Mouse (Mus musculus) layer of hippocampus, postnatal 14 days (tissue): ENCODE measurements at regions not wholly inside any gene's neighbourhood (a gene's known extent, or its start where the extent isn't known, plus 50 kb on each side); places are given as distances from the start of the nearest gene placed in this dataset.

Source experiments
- DNase-seq, 2 experiments: peaks; one replicate each; pipeline ENCODE4 v3.0.0; 2021 to 2022; ENCODE audit warnings: low spot score in 2 of 2, mixed read lengths in 1 of 2

DNA sequence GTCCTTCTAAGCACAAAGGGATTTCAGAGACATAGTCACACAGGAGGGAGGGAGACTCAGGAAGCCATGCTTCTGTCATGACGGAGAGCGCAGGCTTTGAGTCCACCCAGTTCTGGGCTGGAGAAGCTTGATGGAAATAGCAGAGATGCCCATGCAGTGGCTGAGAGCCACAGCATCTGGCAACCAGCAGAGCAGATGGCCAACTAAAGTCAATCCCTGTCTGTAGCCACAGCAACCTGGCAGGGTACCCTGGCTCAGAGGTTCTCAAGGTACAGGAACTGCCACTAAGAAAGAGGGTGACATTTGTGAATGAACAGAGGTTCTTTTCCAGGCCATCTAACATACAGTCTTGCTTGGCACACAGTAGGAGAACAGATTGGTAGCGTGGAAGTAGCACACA is 61.7 kb upstream of the Syt13 start:
- peak in 1 of 2 experiments; percentile 29 for DNase-seq

DNA sequence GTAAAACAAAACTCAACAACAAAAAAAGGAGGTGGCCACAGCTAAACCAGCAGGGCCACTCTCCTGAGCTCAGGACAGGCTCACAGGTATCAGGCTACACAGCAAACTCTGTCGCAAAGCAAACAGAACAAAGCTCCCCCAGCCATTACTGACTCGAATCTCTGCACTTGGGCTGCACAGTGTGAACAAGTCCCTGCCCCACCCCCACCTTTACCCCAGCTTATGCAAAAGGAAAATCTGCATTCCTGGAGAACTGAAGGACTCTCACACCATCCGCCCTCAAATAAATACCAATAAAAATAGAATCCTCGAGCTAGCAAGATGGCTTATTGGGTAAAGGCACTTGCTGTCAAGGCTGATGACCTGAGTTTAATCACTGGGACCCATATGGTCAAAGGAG is 60.6 kb upstream of the Syt13 start:
- DNase-seq = no peak

DNA sequence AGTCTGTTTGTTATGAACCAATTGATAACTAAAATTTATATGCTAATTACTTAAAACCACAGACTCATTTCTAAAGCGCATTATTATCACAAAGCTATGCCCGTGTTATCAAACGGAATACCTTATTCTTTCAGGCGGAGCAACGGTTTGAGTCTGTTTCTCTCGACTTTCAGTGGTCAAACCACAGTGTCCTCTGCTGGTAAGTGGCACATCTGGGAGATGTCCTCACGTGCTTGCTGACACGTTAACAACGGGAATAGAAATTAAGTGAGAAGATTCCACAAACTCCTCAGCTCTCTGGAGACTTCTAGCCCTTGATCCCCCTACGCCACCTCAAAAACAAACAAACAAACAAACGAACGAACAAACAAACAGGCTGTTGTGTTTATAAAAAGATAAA is 58.9 kb upstream of the Syt13 start:
- no peak for DNase-seq

DNA sequence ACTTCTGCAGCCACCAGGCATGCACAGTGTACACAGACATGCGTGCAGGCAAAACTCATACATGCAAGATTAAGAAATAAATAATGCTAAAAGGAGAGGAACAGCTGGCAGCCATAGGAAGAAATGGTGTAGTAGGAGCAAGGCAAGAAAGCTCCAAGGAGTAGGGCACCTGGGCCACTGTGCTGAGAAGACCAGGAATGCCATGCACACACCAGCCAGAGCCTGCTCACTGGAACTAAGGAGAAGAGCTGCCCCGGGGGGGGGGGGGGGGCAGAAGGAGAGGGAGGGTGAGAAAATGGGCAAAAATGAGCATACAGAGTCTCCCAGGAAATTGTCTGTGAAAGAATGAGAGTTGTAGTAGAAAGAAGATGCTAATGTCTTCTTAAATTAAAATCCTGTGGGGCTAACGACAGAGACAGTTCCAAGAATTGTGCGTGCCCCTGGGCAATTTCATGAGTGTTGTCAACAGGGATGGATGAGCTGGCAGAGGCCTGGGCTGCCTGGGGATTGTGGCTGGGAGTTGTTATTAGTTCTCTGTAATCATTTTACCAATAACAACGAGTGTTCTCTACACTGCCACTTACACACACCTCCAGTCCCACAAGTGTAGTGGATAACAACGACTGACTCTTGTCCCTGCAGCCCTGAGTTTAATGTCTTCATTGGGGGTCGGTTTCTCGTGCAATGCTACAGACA is 54.2 kb upstream of the Syt13 start:
- no peak for DNase-seq
